Mouse (Mus musculus) forebrain, postnatal 0 days (tissue): ENCODE measurements around the gene Pdgfra. TPM values are rescaled to one million over a fixed set of nuclear protein-coding genes. Genes with fewer than 3 reads are reported as not detected.
A peak's percentile ranks its signal among the peaks of the same experiment; 100 is the strongest.

Experiments used
- ATAC-seq: fragments of 200-750 bp; cut with Nextera tagmentation; 2 replicates; pipeline ENCODE4 v1.8.0; 2017; ENCODE audit warnings: mild to moderate bottlenecking, moderate library complexity
- DNase-seq: peaks from one replicate; pipeline ENCODE4 v3.0.0-alpha.2; 2015
- H3K27ac ChIP-seq: fragments of 300-500 bp; sonication (generic); 2 replicates; pipeline ENCODE4 v1.5.1; 2014; ENCODE audit warnings: low read depth, mild to moderate bottlenecking, antibody characterized with exemption, low read length, moderate library complexity, mixed read lengths
- H3K27me3 ChIP-seq: fragments of 300-500 bp; sonication (generic); 2 replicates; pipeline ENCODE4 v1.6.1; 2014; ENCODE audit warnings: mild to moderate bottlenecking, low read length, mixed read lengths; ENCODE audit not compliant: insufficient read depth
- H3K36me3 ChIP-seq: fragments of 300-500 bp; sonication (generic); 2 replicates; pipeline ENCODE4 v1.6.1; 2014; ENCODE audit warnings: mild to moderate bottlenecking, moderate library complexity; ENCODE audit not compliant: insufficient read depth
- H3K4me1 ChIP-seq: fragments of 300-500 bp; sonication (generic); 2 replicates; pipeline ENCODE4 v1.6.1; 2014; ENCODE audit warnings: antibody characterized with exemption; ENCODE audit not compliant: insufficient read depth
- H3K4me2 ChIP-seq: fragments of 300-500 bp; sonication (generic); 2 replicates; pipeline ENCODE4 v1.6.1; 2014; ENCODE audit warnings: low read depth, mild to moderate bottlenecking, moderate library complexity
- H3K4me3 ChIP-seq: fragments of 300-500 bp; sonication (generic); 2 replicates; pipeline ENCODE4 v1.5.1; 2014; ENCODE audit warnings: low read depth, low read length, mixed read lengths
- H3K9ac ChIP-seq: fragments of 300-500 bp; sonication (generic); 2 replicates; pipeline ENCODE4 v1.6.1; 2014; ENCODE audit warnings: mild to moderate bottlenecking
- H3K9me3 ChIP-seq: fragments of 300-500 bp; sonication (generic); 2 replicates; pipeline ENCODE4 v1.6.1; 2016; ENCODE audit warnings: low read length
- CTCF ChIP-seq: sonication (generic); IDR thresholded peaks from 2 replicates; pipeline ENCODE4 v1.5.1; 2016; ENCODE audit warnings: antibody characterized with exemption, control low read depth, low read depth
- WGBS: fragments of 180-500 bp; shearing (Covaris S2); extraction: QIAGEN DNeasy Blood & Tissue Kit; methylation state at CpG from one replicate; pipeline ENCODE4 v1.1.7; 2014; 5-methylcytosine and 5-hydroxymethylcytosine counted together
- polyA plus RNA-seq: library from polyadenylated mRNA; unstranded; fragments of >200 nt; fragmentation: Nextera tagmentation; extraction: Ambion mirVana; gene quantifications from 2 replicates; pipeline ENCODE4 v1.2.1, GENCODE M21; 2015
- total RNA-seq: library from RNA; depleted of rRNA; stranded (reverse); fragments of >200 nt; gene quantifications from 2 replicates; pipeline ENCODE4 v1.2.3, GENCODE M21; 2014; rRNA removed

The Pdgfra gene
- total RNA-seq, result 43.9 and 49.9 TPM in 2 replicates
- polyA plus RNA-seq, result 10.0 and 14.0 TPM in 2 replicates

DNA sequence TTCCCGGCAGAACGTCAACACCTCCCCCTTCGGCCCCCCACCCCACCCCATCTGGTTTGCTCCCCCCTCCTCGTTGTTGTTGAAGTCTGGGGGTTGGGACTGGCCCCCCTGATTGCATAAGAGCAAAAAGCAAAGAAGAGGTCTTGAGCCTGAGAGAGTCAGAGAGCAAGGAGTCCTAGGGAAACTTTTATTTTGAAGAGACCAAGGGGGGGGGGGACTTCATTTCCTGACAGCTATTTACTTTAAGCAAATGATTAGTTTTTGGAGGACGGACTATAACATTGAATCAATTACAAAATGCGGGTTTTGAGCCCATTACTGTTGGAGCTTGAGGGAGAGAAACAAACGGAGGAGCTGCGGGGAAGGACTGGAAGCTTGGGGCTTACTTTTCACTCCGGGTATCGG, at the start of gene Pdgfra:
Gene Pdgfra, plus strand, starts transcription at position 272 of the 405 bp plus-strand sequence.
- TF ChIP-seq CTCF, result no peak
- Histone ChIP-seq H3K9me3 (no peaks in the 10 kb centered on the region), H3K4me1 (peaks cover 20% of the 10 kb centered on the region), H3K9ac (peak within 1 kb of the TSS; percentile 18; the same call in 1 of the 2 replicates), H3K4me2 (peak within 1 kb of the TSS; percentile 35), H3K36me3 (no peaks in the 10 kb centered on the region), H3K4me3 (peak within 1 kb of the TSS; percentile 25), H3K27me3 (peaks cover 77% of the 10 kb centered on the region), H3K27ac (no peak within 1 kb of the TSS; the same call in 1 of the 2 replicates)
- ATAC-seq (no peak), DNase-seq (peak; percentile 54)
- under 1% methylated on average over 10 of the region's 10 CpGs for WGBS

DNA sequence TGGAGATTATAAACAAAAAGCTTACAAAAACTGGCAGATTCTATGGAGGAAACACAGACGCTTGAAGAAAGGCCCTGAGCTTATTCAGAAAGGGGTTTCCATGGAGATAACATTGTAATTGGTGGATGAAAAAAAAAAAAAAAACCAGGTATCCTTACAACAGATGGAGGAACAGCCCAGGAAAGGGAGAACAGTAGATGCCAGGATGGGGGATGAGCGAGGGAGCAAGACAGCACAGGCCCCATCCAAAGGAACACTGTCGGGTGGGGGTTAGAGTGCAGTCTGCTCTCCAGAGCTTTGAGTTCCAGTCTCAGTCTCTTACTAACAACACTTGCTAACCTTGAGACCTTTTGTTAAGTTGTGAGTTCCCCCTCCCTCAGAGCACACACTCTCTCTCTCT, 45.6 kb upstream of the Pdgfra start:
- H3K4me3 ChIP-seq, result no peak overlapping the region
- no peak overlapping the region; the same call in 1 of the 2 replicates for H3K27ac ChIP-seq
- 44% methylated on average over 3 of the region's 3 CpGs for WGBS
- H3K4me2 ChIP-seq, result no peak overlapping the region
- no peaks in the 10 kb centered on the region for H3K4me1 ChIP-seq
- no peaks in the 10 kb centered on the region; the same call in 1 of the 2 replicates for H3K9me3 ChIP-seq
- H3K36me3 ChIP-seq, result no peaks in the 10 kb centered on the region
- H3K27me3 ChIP-seq, result no peaks in the 10 kb centered on the region; the same call in 1 of the 2 replicates
- H3K9ac ChIP-seq, result no peak overlapping the region
- peak; percentile 74 for ATAC-seq
- peak; percentile 54 for DNase-seq
- TF ChIP-seq CTCF, result no peak

DNA sequence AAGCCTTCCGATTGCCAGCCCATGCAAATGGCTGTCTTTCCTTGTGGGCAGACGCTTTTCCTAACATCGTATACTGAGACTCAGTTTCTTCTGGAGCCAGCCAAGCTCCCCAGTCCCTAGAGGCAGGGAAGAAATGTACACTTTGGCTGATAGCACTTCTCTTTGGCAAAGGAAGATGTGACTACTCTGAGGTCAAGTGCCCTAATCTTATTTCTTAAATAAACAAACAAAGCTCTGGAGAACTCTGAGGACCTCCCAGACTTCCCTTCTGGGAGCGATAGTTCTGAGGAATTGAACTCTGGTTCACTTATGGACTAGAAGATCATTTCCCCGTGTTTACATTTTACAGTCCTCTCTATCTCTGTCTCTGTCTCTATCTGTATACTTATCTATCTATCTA, 42.7 kb upstream of the Pdgfra start:
- no peak for ATAC-seq
- Histone ChIP-seq H3K27ac (no peak overlapping the region), H3K4me3 (no peak overlapping the region), H3K9me3 (no peaks in the 10 kb centered on the region; the same call in 1 of the 2 replicates), H3K36me3 (no peaks in the 10 kb centered on the region), H3K9ac (no peak overlapping the region), H3K27me3 (no peaks in the 10 kb centered on the region), H3K4me1 (no peaks in the 10 kb centered on the region), H3K4me2 (no peak overlapping the region)
- WGBS, result 72% methylated on average over 5 of the region's 5 CpGs
- no peak for DNase-seq
- TF ChIP-seq CTCF, result no peak

DNA sequence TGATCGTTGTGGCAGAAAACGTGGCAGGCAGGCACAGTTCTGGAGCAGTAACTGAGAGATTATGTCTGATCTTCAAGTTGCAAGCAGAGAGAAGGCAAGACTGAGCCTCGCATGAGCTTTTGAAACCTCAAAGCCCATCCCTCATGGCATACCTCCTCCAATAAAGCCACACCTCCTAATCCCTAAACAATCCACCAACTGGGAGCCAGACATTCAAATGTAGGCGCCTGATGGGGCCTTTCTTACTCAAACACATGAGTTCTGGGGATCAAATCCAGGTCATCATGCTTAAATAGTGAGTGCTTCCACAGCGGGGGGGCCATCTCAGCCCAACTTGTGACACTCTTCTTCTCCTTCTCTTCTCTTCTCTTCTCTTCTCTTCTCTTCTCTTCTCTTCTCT, 40.3 kb upstream of the Pdgfra start:
- Histone ChIP-seq H3K9ac (no peak overlapping the region), H3K36me3 (no peaks in the 10 kb centered on the region), H3K27ac (no peak overlapping the region), H3K27me3 (no peaks in the 10 kb centered on the region), H3K4me3 (no peak overlapping the region), H3K4me1 (no peaks in the 10 kb centered on the region), H3K4me2 (no peak overlapping the region), H3K9me3 (no peaks in the 10 kb centered on the region; the same call in 1 of the 2 replicates)
- no peak for ATAC-seq
- no peak for DNase-seq
- TF ChIP-seq CTCF, result no peak
- WGBS, result 41% methylated on average over 5 of the region's 5 CpGs

DNA sequence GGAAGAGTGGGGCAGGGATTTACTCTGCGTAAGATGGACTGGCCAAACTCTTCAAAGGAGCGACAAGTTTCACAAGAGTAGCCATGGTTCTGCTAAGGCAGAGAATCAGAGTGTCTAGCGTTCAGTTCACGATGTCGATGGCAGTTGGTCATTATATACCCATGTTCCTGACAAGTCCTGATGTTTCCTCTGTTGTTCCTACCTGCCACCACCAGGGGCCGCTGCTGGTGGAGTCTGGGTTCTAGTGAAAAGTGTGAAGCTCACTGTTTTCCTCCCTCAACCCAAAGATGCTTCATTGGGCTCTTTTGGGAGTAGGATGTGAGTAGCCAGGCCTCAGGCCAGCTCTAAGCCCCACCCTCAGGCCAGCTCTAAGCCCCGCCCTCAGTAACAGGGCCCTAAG, 33.3 kb upstream of the Pdgfra start:
- Histone ChIP-seq H3K9me3 (no peaks in the 10 kb centered on the region), H3K9ac (no peak overlapping the region), H3K4me2 (no peak overlapping the region), H3K4me3 (no peak overlapping the region), H3K27ac (no peak overlapping the region), H3K36me3 (no peaks in the 10 kb centered on the region), H3K27me3 (no peaks in the 10 kb centered on the region), H3K4me1 (no peaks in the 10 kb centered on the region)
- whole genome bisulfite sequencing, result 63% methylated on average over 7 of the region's 7 CpGs
- TF ChIP-seq CTCF, result peak; percentile 27; the same call in 1 of the 2 replicates
- ATAC-seq (no peak), DNase-seq (no peak)

DNA sequence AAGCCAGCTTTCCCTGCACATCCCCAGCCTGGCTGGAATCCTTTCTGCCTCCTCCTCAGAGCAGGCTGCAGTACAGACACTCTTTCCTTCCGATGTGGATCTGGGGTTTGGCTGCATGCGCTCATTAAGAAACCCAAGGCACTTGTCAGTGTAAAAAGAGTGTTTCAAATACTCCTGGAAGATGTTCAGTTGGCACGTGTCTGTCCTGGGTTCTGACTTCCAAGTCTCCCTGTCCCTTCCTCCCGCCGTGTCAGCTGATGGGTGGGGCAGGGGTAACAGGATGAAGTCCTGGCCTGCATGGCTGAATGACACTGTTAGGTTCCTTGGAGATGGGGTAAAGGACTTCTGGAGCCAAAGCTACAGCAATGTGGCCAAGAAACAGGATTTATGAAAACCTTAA, 30.4 kb upstream of the Pdgfra start:
- Histone ChIP-seq H3K27me3 (no peaks in the 10 kb centered on the region), H3K9ac (no peak overlapping the region), H3K36me3 (no peaks in the 10 kb centered on the region), H3K4me3 (no peak overlapping the region), H3K4me2 (no peak overlapping the region), H3K4me1 (no peaks in the 10 kb centered on the region), H3K27ac (no peak overlapping the region), H3K9me3 (no peaks in the 10 kb centered on the region)
- DNase-seq (peak; percentile 35), ATAC-seq (no peak)
- TF ChIP-seq CTCF, result no peak
- 27% methylated on average over 5 of the region's 5 CpGs for WGBS

DNA sequence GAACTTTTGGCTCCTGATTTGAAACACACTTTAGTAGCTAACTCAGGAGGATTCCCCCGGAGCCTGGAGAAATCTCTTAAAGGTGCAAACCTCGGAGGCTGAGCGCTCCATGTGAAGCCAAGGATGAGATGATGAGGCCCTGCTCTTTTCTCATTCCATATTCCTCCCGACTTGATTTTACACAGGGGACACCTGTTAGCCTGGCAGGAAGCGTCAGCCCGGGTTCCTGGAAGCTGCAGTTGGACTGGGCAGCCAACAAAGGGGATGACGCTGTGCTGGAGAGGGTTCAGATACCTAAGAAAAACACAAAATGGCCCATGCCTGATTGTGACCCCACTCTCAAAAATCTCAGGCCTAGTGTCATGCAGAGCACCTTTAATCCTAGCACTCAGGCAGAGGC, 17.4 kb upstream of the Pdgfra start:
- Histone ChIP-seq H3K27me3 (no peaks in the 10 kb centered on the region), H3K4me2 (no peak overlapping the region), H3K36me3 (no peaks in the 10 kb centered on the region), H3K4me3 (no peak overlapping the region), H3K9me3 (no peaks in the 10 kb centered on the region), H3K27ac (no peak overlapping the region), H3K9ac (no peak overlapping the region), H3K4me1 (no peaks in the 10 kb centered on the region)
- DNase-seq, result no peak
- no peak for TF ChIP-seq CTCF
- WGBS, result 85% methylated on average over 7 of the region's 7 CpGs
- no peak for ATAC-seq

DNA sequence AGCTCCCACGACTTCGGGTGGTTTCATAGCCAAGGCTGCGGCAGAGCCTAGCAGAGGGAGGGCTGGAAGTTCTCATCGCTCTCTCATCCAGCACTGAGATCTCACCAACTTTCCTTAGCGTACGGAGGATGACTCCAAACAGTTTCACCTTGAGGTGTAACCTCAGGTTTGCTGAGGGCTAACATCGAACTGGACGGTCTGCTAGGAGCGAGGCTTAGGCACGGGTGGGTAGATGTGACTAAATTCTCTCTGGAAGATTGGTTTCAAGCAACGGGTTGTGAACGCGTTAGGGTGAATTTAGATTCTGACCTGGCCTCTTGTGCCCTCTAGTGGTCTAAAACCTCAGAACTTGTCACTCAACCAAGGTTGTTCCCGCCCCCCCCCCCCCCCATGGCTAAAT, 9.0 kb upstream of the Pdgfra start:
- TF ChIP-seq CTCF, result peak; percentile 74
- Histone ChIP-seq H3K27ac (no peak overlapping the region), H3K36me3 (no peaks in the 10 kb centered on the region), H3K9ac (no peak overlapping the region), H3K9me3 (no peaks in the 10 kb centered on the region), H3K4me1 (no peaks in the 10 kb centered on the region), H3K4me3 (peak overlapping the region; percentile 14; the same call in 1 of the 2 replicates), H3K27me3 (peaks cover 33% of the 10 kb centered on the region), H3K4me2 (peak overlapping the region; percentile 51)
- DNase-seq (peak; percentile 86), ATAC-seq (peak; percentile 71)
- 6% methylated on average over 14 of the region's 14 CpGs for WGBS
